Mouse (Mus musculus) Patski (cell line): ENCODE measurements around the gene Ube2s. TPM values are rescaled to one million over a fixed set of nuclear protein-coding genes. Genes with fewer than 3 reads are reported as not detected.
"Not testable (repeated sequence)": the region's sequence is repeated elsewhere in the genome, so short reads cannot be mapped to it uniquely, and the experiment has no call there.

Source experiments
- ATAC-seq: fragments of 100-300 bp; one replicate; pipeline ENCODE4 v1.8.0; 2021
- CTCF ChIA-PET: fragments of 350-600 bp; sonication (Branson Sonifier 250); formaldehyde crosslinking; loops from one replicate; lab custom pipeline; 2022; ENCODE audit warnings: inconsistent platforms; lab: Charles Lee
- POLR2A ChIA-PET: fragments of 350-600 bp; sonication (Branson Sonifier 250); formaldehyde crosslinking; loops from one replicate; lab custom pipeline; 2022; ENCODE audit warnings: antibody characterized with exemption, inconsistent platforms; lab: Charles Lee
- DNase-seq: peaks from one replicate; pipeline ENCODE4 v3.0.0-alpha.2; 2011; ENCODE audit warnings: low read depth, low spot score
- H3K27me3 ChIP-seq: fragments of 371-371 bp; one replicate; pipeline ENCODE4 v1.5.1; 2021
- CTCF ChIP-seq: fragments of 100-300 bp; IDR thresholded peaks from one replicate; pipeline ENCODE4 v1.5.1; 2021
- in situ Hi-C: fragments of 300-500 bp; cut with MboI; formaldehyde crosslinking; loops from 3 replicates; pipeline ENCODE4 v1.11.1; 2018; ENCODE audit warnings: low pct_unique_long_range_greater_than_20kb, mixed read lengths
- polyA plus RNA-seq: library from polyadenylated mRNA; unstranded; gene quantifications from one replicate; pipeline ENCODE4 v1.2.3, GENCODE M21; 2021

The Ube2s gene
- 250 TPM for polyA plus RNA-seq

DNA sequence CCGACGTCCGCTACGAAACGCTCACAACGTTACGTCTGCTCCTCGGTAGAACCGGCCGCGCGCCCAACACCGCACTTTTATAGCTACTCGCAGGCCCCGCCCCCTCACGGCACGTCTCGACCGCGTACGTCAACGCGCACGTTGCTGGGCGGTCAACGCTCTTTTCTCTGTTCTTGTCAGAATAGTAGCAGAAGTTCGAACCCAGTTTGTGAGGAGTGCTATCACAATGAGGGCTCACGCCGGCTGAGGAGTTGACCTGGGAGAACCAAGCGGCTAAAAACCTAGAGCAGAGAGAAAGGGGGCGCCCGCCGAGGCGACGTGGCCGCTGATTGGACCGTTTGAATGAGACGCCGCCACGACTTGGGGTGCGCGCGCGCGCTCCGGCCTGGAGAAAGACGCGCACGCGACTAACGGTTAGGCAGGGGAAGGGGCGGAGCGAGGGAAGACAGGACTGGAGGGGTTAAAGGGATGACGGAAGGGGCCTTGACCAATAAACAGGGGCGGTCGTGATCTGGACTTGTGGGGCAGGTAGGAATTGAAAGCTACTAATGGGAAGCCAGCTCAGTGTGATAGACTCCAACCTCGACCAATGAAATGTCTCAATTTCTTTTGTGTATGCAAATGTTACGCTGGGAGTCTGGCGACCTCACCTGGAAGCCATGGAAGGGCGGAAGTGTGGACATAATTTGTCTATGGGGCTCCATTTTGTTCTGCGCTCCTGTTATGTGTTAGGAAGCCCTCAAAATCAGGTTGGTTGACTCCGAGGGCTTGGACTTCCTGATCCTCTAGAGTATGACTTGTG is at the start of gene Ube2s:
Ube2s (minus strand) TSS at position 288 of the 802 bp plus-strand sequence.
- ATAC-seq: peak; percentile 98
- POLR2A ChIA-PET: interaction anchor here (1.1 to 1.3 kb wide), 3 partner anchors 10 to 126 kb away, joined by 3 to 4 read pairs (median 3); no protein-coding TSS in a partner anchor
- TF ChIP-seq CTCF: no peak
- peak; percentile 97 for DNase-seq
- H3K27me3 ChIP-seq: no peaks in the 10 kb centered on the region
- CTCF ChIA-PET: interaction anchor here (0.7 to 1.6 kb wide), 5 partner anchors 90 to 152 kb away, joined by 3 to 5 read pairs (median 3); partner anchors contain the start of gene Sbk2
- in situ Hi-C loops: loop anchor here (5.0 kb wide), 2 partner anchors 105 to 250 kb away; partner anchors contain the start of genes U2af2 and Zfp628

DNA sequence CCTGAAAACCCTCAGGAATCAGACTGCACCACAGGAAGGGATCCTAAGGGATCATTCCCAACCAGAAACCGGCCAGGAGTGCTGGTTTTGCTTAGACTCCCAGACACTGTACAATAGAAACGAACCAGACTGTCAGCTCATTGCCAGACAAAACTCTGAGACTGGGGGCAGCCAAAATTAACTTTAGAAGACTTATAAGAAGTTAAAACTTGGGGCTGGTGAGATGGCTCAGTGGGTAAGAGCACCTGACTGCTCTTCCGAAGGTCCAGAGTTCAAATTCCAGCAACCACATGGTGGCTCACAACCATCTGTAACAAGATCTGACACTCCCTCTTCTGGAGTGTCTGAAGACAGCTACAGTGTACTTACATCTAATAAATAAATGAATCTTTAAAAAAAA is 48.5 kb upstream of the Ube2s start:
- ATAC-seq, in situ Hi-C loops, DNase-seq, H3K27me3 ChIP-seq, POLR2A ChIA-PET, CTCF ChIA-PET: not testable (repeated sequence)

DNA sequence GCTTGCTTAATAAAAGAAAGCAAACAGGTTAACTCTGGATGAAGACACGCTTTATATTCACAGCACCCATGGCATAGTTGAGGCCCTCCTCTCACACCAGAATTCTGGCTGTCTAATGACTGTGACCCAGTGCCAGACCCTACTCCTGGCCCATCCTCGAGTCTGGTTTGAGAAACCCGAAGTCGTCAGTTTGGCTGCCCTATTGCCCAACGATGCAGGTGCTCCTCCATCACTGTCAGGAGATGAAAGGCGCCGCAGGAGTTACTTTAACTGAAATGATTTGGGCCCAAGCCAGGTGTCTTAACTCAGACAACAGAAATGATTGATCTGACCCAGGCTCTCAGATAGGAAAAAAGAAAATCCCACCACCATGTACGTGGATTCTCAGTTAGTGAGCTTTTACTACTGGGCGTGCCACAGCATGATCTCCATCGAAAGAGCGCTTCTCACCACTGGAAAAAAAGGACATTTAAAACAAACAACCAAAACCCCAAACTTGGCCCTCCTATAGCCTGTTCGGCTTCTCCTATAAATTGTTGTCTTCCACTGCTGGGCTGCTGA is 47.1 kb upstream of the Ube2s start:
- CTCF ChIA-PET: no interaction called here

DNA sequence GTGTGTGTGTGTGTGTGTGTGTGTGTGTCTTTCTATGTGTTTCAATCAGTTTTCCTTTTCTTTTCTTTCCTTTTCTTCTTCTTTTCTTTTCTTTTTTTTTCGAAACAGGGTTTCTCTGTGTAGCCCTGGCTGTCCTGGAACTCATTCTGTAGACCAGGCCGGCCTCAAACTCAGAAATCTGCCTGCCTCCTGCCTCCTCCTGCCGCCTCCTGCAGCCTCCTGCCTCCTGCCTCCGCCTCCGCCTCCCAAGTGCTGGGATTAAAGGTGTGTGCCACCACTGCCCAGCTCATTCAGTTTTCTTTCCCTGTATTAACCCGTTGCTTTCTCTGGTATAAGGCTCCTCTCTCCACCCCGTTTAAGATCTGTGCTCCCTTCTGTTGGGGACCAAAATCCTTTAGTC is 44.9 kb upstream of the Ube2s start:
- DNase-seq (no peak), ATAC-seq (no peak)
- POLR2A ChIA-PET: no interaction called here
- no peak for TF ChIP-seq CTCF
- in situ Hi-C loops: no loop called here
- no peaks in the 10 kb centered on the region for H3K27me3 ChIP-seq
- CTCF ChIA-PET: no interaction called here

More for the DNA sequence above, 47.1 kb upstream of the Ube2s start:
- no peak for TF ChIP-seq CTCF
- H3K27me3 ChIP-seq: no peaks in the 10 kb centered on the region
- ATAC-seq (no peak), DNase-seq (no peak)
- POLR2A ChIA-PET: interaction anchor here (0.6 kb wide), 1 partner anchor 347 kb away, joined by 5 read pairs; no protein-coding TSS in a partner anchor
- in situ Hi-C loops: no loop called here

DNA sequence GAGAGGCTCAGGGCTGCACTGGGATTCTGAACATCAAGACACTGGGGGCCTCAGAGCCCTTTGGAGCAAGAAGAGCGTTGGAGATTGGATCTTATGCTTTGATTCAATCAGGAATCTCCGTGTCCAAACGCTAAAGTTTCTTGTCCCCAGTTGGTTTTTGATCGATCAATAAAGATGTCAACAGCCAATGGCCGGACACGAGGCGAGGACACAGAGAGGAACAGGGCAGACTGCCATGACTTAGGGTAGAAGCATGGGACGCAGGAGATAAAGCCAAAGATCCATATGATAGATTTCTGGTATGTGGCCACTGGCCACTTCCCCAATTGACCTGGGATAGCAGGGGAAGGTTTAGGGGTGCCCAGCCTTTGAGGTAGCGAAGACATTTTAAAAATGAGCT is 44.1 kb upstream of the Ube2s start:
- DNase-seq (no peak), ATAC-seq (no peak)
- no peak for TF ChIP-seq CTCF
- in situ Hi-C loops: no loop called here
- ChIA-PET POLR2A (no interaction called here), CTCF (no interaction called here)
- H3K27me3 ChIP-seq: peaks cover 2% of the 10 kb centered on the region

DNA sequence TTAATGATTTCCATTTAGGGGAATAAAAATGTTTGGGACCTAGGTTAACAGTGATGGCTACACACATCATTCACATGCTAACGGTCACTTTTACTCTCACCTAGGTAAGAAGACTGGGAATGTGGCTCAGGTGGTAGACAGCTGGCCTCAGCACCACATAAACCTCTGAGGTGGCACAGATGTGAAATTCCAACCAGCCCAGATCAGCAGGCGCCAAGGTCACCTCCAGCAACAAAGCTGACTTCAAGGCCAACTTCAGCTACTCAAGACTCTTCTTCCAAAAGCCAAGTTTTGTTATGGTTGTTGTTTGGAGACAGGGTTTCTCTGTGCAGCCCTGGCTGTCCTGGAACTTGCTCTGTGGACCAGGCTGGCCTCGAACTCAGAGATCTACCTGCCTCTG is 41.2 kb upstream of the Ube2s start:
- ChIA-PET POLR2A (no interaction called here), CTCF (no interaction called here)
- TF ChIP-seq CTCF: no peak
- peaks cover 12% of the 10 kb centered on the region for H3K27me3 ChIP-seq
- ATAC-seq (no peak), DNase-seq (no peak)
- in situ Hi-C loops: no loop called here

DNA sequence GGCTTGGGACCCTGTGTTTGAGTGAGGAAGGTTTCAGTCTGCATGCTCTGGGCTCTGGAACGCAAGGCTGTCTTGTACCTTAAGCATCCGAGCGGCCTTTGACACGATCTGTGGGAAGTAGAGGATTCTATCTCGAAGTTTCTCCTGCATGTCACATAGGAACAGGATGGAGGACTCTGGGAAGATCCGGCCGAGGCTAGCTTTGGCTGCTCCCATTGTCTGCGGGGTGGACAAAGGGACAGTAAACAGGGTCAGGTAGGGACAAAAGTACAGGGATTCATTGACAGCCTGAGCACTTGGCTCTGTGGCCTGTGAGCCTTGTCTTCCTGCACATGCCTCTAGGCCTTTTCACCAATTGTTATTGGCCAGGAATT is 38.9 kb upstream of the Ube2s start:
- ChIA-PET POLR2A (no interaction called here), CTCF (interaction anchor here (1.6 kb wide), 1 partner anchor 113 kb away, joined by 3 read pairs; the partner anchor contains the start of gene Sbk2)
- in situ Hi-C loops: no loop called here
- peaks cover 12% of the 10 kb centered on the region for H3K27me3 ChIP-seq
- DNase-seq (no peak), ATAC-seq (no peak)
- TF ChIP-seq CTCF: no peak

DNA sequence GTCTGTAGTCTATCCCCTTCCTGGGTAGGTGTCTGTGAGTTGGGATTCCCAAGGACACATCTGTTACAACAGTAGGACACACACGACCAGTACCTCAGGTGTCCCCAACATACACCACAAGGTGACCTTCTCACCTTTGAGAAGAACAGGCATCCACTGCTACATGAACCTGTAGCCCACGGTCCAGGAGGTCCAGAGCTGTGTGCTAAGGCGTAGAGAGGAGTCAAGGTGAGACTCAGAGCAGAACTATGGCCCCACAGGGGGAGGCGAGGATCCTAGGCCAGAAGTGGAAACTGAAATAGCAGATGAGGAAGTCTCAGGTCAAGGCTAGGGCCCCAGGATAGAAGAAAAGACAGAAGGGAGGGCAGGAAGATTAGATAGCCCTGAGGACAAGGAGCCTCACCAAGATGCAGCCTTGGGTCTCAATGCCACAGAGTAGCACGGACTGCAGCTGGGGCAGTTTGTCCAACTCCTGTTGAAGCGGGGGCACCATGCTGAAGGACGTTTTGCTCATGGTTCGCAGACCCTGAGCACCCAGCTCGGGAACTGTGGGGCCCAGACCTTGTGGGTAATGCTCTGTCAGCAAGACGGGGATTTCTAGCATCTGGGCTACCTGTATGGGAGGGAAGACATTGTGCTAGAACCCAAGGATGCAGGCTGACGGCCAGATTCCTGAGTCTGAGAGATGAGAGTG is 38.4 kb upstream of the Ube2s start:
- no peak for ATAC-seq
- POLR2A ChIA-PET: no interaction called here
- TF ChIP-seq CTCF: no peak
- no peak for DNase-seq
- in situ Hi-C loops: no loop called here
- CTCF ChIA-PET: interaction anchor here (1.6 kb wide), 1 partner anchor 113 kb away, joined by 3 read pairs; the partner anchor contains the start of gene Sbk2
- H3K27me3 ChIP-seq: peaks cover 13% of the 10 kb centered on the region

DNA sequence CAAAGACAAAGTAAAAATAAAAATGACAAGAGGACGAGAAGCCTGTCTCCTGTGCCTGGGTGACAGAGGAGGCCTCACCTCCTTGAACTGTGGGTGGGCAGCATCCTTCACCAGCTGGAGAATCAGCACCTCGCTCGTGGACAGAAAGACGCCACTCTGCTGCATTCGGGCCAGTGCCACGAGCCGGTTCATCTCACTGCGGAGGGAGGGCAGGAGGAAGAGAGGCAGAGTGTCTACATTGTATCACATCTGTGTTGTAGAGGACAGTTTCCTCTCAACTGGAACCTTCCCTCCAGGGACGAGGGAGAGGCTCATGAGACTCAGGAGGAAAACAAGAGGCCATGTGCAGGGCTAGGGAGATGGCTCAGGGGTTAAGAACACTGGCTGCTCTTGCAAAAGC is 37.0 kb upstream of the Ube2s start:
- ATAC-seq (no peak), DNase-seq (no peak)
- TF ChIP-seq CTCF: no peak
- POLR2A ChIA-PET: no interaction called here
- H3K27me3 ChIP-seq: peaks cover 23% of the 10 kb centered on the region
- CTCF ChIA-PET: no interaction called here
- in situ Hi-C loops: no loop called here

DNA sequence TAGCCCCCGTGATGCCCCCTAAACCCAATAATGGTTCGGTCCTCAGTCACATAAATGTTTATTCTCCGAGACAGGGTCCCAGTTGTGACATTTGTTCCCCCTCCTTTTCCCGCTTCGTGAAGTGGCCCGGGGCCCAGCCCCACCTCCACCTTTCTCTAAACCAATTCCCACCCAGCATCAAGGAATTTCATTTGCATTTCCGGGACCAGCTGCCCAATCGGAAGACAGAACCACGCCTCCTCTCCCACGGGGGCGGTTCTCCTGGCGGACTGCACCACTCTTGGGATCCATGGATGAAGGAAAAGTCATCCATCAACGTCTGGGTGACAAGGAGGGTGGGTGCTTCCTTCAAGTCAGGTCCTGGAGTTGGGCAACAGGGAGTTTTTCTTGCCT is 32.5 kb upstream of the Ube2s start:
- ChIA-PET CTCF (no interaction called here), POLR2A (no interaction called here)
- DNase-seq (peak; percentile 22), ATAC-seq (peak; percentile 53)
- peaks cover 34% of the 10 kb centered on the region for H3K27me3 ChIP-seq
- TF ChIP-seq CTCF: no peak
- in situ Hi-C loops: no loop called here
